Mouse (Mus musculus) lung, adult 2 months (tissue): ENCODE measurements around the gene Afm.

Experiments
- CTCF ChIP-seq: fragments of 200-500 bp; IDR thresholded peaks from 2 replicates; pipeline ENCODE4 v1.5.1; 2011; ENCODE audit warnings: mild to moderate bottlenecking, low read length, control low read depth; ENCODE audit not compliant: insufficient read depth
- POLR2A ChIP-seq: fragments of 200-500 bp; IDR thresholded peaks from 2 replicates; pipeline ENCODE4 v1.6.1; 2011; ENCODE audit warnings: low read depth, mild to moderate bottlenecking, control low read depth, low read length, borderline replicate concordance; ENCODE audit errors: extremely low read depth

GRCm38 (mm10) chr5:90518356-90519100, at the start of gene Afm:
- TF ChIP-seq CTCF (no peak), POLR2A (no peak)
